Mouse (Mus musculus): ENCODE measurements at regions not wholly inside any gene's neighbourhood (a gene's known extent, or its start where the extent isn't known, plus 50 kb on each side); places are given as distances from the start of the nearest gene placed in this dataset.

DNA sequence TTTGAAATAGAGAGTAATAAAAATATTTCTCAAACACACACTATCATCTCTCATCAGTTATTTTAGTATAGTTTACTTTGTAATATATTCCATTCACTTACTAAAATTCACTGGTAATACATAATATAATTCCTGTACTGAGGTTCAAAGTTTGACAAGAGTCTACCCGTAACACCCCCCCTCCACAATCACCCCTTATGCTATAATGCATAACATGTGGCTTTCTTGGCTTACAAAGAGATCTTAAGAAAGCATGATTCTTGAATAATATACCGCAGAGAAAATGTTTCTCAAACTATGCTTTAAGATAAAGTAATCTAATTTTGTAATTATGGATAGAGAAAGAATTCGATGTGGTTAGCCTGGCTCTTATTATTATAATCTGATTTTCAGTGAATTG is 539.7 kb downstream of the Gm11232 start:
- CTCF ChIA-PET: no interaction called here

DNA sequence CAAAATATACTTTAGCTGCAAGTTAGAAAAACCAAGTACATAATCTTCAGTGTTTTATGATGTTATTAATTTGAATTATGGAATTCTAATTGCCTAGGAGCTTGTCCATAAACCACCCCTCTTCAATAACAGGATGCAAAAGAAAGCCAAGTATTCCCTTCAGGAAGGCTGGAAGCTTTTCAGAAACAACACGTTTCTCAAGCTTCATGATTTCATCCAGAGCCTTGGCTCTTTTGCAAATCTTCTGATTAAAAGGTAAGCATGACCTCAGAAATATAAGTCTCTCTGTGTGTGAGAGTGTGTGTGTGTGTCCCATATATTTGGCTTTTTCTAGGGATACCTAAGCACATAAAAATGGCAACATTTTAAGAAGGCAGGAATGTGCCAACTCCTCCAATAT is 570.0 kb downstream of the Gm11232 start:
- CTCF ChIA-PET: no interaction called here

DNA sequence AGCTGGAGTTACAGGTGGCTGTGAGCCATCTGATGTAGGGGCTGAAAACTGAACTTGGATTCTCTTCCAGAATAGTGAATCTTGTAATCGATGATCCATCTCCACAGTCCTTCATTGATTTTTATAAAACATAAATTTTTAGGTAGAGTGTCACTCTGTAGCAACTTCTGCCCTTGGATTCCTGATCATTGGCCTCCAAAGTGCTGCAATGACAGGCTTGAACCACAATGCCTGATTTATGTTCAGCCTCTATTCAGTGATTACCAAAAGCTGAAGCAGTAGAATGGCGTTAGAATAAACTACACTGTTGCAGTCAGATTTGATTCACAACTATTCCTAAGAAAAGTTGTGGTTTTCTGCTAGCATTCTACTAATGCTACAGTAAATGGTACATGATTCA is 580.1 kb downstream of the Gm11232 start:
- CTCF ChIA-PET: no interaction called here

DNA sequence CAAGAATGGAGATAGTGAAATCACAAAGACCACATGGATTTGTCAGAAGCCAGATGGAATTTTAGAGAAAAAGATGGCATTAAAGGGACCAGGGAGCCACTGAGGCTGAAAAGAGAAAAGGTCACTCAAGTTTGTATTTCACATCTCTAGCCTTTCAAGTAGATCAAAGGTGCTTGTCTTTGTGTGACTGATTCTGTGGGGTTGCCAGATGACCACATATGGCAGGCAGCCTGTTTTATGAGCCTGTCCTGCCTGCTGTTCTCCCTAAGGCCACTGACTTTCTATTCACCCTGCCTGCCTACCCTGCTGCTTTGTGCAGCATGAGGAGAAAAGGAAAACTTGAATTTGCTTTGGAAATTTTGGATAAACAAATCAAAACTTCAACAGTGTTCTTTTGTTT is 592.0 kb downstream of the Gm11232 start:
- CTCF ChIA-PET: no interaction called here

DNA sequence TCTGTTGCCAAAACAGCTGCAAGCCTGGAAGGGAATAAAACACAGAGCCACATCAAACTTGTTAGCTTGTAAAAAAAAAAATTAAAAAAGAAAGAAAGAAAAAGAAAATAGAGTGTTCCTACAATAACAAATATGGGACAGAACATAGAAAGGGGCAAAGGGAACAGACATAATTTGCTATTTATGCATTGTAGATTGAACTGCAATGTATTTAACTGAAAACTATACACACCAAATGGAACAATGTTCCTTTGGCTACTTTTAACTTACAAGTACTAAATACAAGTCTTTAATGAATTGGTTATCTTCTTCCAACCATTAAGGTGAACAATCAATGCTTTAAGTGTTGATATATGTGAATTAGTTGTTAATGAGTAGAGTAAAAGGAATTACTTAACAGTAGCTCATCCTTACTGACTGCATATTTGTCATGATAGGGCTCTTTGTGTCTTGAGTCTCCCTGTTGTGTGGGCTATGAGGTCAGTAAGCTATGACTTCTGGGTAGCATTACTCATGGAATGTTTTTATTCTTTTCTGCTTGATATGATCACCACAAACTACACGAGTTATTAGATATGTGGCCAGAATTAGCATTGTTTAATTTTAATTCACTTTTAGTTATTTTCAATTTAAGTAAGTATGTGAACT is 597.0 kb upstream of the Megf9 start:
- CTCF ChIA-PET: no interaction called here

DNA sequence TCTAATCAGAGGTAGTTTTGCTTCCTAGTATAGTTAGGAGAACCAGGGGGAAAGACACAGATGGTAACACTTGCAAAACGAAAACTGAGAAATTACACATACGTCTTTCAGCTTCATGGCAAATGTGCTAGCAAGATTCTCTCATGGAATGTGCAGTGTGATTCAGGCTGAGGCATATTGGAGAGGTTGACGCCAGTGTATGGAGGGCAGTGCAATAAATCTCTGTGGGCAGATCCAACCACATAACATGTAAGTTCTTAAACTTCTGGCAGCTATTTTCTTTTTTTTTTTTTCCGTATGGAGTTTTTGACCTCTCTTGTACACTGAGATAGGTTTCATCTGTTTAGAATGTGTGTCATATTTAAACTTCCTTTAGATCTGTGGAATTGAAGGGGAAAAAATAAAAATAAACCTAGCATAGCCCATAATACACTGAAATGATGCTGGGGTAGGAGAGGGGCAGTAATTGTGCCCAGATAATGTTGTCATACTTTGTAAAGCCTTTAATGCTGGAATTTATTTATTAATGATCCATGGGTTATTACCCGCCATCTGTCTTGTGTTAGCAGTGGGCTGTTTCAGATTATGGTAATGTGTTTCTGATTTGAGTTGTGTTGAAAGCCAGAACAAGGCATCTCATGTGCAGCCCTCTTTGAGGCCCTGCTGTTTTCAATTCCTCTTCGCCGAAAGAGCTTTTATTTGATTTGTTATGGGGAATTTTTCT is 596.3 kb upstream of the Megf9 start:
- CTCF ChIA-PET: no interaction called here

DNA sequence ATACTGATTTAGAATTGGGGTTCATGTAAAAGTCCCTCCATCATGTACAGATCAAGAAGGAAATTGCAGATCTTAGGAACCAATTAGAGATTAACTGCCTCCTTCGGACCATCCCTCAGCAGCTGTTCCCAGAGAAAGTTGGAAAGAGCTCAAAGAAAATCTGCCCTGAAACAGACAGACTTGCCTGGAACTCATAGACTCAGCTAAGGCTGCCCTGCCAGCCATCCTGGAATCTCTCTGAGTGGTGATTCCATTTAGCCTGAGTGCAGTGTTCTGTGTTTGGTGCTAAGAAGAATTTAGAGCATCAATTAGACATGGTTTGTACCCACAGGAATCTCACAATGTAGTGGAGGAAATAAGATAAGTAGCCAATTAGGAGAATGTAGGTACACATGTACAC is 594.5 kb upstream of the Megf9 start:
- CTCF ChIA-PET: no interaction called here

Measured in spleen, embryonic (tissue).